Mouse (Mus musculus) right cerebral cortex, postnatal 36 days (tissue): ENCODE measurements around the gene Olfr547.

Experiments
- DNase-seq, 2 experiments: peaks; one replicate each; pipeline ENCODE4 v3.0.0; 2022; ENCODE audit warnings: low spot score in 2 of 2, mixed read lengths in 1 of 2

Olfr547 gene

GRCm38 (mm10) chr7:102566219-102566618 lies 31.7 kb downstream of the Olfr547 start:
- no peak for DNase-seq

- DNase-seq: peak in 1 of 2 experiments; percentile 7
Observed at GRCm38 (mm10) chr7:102571142-102571541, 36.6 kb downstream of the Olfr547 start, which contains the start of gene Olfr550. Olfr550 (plus strand) TSS chr7:102571442.

GRCm38 (mm10) chr7:102573174-102573830 lies 38.8 kb downstream of the Olfr547 start:
- DNase-seq: no peak

GRCm38 (mm10) chr7:102575998-102576397 lies 41.4 kb downstream of the Olfr547 start:
- no peak for DNase-seq
